Mouse (Mus musculus): ENCODE measurements at regions not wholly inside any gene's neighbourhood (a gene's known extent, or its start where the extent isn't known, plus 50 kb on each side); places are given as distances from the start of the nearest gene placed in this dataset.

DNA sequence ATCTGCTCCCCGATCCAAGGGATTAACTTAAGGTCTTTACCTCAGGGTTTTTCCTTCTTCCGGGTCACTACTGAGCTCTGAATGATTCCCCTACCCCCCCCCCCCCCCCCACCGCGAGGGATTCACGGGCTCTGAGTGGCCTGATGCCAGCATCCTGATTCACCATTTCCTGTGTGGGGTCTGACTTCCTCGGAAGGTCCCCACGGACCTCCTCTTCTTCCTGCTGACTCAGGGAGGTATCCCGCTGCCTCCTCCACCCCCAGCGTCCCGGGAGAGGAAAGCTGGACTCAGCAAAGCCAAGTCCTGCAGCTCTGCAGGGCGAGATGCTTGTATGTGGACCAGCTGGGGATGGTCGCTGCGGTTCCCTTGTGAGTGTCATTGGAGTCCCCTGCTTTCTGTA is 110.5 kb upstream of the Zfp217 start:
- no peak for DNase-seq (ENCODE audit: low spot score in 2 of 2)

- no peak for DNase-seq (ENCODE audit: low spot score in 2 of 2)
Observed at GRCm38 (mm10) chr2:170257671-170258235, 109.8 kb upstream of the Zfp217 start.

DNA sequence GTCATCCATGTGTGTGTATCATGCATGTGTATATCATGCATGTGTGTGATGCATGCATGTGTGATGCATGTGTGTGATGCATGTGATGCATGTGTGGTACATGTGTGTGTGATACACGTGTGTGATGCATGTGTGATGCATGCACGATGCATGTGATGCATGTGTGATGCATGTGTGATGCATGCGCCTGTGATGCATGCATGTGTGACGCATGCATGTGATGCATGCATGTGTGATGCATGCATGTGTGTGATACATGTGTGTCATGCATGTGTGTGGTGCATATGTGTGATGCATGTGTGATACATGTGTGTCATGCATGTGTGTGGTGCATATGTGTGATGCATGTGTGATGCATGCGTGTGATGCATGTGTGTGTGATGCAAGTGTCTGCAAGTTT is 108.1 kb upstream of the Zfp217 start:
- DNase-seq (ENCODE audit: low spot score in 2 of 2): no peak

- DNase-seq (ENCODE audit: low spot score in 2 of 2): no peak
Observed at GRCm38 (mm10) chr2:170255533-170255932, 107.6 kb upstream of the Zfp217 start.

DNA sequence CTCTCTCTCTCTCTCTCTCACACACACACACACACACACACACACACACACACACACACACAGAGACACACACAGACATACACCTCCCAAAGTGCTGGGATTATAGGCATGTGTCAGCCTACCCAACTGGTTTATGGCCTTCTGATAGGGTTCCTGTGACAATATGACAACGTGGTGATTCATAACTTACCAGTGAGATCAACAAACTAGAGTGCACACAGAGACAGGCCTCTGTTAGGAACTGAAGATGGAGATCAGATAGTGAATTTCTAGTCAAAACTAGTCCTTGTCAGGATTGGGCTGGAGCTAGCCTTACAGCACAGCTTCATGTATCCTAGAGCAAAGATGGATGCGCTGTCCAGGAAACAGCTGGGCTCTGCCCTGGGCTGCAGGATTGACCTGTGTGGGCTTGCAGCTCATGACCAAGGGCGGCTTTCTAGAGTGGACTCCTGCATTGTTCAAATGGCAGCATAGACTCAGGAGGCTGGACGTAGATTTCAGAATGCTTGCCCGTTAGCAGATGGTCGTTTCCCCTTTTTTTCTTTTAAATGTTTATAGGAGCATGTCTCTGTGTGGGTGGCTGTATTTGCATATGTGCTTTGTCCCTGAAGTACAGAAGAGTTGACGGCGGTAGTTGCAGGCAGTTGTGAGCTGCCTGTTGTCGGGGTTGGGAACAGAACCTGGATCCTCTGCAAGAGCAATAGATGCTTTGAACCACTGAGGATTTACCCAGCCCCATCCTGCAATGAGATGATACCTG is 106.0 kb upstream of the Zfp217 start:
- DNase-seq (ENCODE audit: low spot score in 2 of 2): no peak

GRCm38 (mm10) chr2:170252255-170253034 is 104.5 kb upstream of the Zfp217 start:
- DNase-seq (ENCODE audit: low spot score in 2 of 2): peak in 1 of 2 experiments; percentile 18

DNA sequence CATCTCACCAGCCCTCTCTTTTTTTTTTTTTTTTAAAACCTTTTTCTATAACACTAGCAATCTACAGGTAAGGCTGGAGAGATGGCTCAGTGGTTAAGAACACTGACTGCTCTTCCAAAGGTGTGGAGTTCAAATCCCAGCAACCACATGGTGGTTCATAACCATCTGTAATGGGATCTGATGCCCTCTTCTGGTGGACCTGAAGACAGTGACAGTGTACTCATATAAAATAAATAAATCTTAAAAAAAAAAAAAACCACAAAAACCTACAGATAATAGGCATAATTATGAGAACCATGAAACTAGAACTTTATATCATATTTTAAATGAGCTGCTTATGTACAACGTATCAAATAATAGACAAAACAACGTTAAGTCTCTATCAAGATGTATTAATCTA is 102.8 kb upstream of the Zfp217 start:
- no peak for DNase-seq (ENCODE audit: low spot score in 2 of 2)

DNA sequence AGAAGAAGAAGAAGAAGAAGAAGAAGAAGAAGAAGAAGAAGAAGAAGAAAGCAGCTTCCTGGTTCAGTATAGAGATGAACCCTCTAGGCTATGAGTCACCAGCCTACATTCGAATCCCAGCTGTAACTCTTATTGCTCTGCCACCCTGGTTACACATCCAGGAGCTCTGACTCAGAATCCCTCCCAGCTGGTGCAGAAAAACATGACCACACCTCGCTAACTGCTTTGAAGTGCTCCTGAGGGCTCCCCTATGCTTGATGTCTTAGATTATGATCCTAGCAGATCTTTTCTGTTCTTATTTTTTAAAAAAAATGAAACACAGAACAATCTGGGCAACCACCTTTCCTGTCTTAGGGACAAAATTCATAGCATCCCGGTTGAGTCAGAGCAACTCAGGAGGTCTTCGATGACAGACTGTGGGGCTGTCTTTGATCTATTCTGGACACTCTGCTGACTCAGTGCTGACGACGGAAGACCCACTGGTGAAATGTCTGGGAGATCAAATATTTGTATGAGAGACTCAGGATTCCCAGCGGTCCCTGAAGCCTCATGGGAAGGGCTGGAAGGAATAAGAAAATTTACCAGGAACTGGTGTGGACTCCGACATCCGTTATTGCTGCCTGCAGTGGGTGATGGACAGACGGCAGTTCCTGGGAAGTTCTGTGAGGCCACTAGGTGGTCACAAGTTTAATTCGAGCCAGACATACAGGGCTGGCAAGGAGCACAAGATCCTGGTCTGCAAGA is 100.0 kb upstream of the Zfp217 start:
- DNase-seq (ENCODE audit: low spot score in 2 of 2): no peak

GRCm38 (mm10) chr2:170245637-170246341 is 97.9 kb upstream of the Zfp217 start:
- no peak for DNase-seq (ENCODE audit: low spot score in 2 of 2)

DNA sequence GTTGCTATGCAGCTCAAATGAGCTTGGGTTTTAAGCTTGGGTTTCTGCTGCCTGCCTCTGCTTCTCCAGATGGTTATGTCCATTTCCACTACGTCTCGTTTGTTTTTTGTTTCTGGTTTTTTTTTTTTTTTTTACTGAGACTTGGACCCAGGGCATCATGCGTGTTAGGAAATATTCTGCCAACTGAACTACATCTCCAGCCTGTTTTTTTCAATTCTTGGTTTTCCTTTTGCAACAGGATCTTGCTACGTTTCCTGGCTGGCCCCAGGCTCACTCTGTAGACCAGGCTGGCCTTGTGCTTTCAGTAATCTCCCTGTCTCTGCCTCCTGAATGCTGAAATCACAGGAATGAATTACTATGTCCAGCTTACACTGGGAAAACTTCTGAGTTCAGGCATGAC is 96.2 kb upstream of the Zfp217 start:
- DNase-seq (ENCODE audit: low spot score in 2 of 2): no peak

GRCm38 (mm10) chr2:170237959-170238358 is 90.1 kb upstream of the Zfp217 start:
- no peak for DNase-seq (ENCODE audit: low spot score in 2 of 2)

DNA sequence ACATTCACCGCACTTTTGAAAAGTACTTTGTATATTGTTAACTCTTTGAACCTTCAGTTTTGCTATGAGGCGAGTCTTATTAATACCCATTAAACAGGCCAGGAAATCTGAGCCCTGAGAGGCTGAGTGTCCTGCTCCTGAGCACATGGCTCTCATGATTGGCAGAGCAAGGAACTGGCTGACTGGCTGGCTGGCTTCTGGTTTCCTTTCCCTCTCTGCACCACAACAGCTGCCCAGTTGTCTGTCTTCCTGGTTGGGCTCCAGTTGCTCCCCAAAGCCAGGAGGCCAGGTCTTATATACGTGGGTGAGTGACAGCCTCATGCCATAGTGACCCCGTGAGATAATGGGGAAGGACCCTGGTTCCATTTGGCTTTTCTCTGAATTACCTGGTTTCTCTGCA is 85.5 kb upstream of the Zfp217 start:
- DNase-seq (ENCODE audit: low spot score in 2 of 2): no peak

- DNase-seq (ENCODE audit: low spot score in 2 of 2): no peak
Observed at GRCm38 (mm10) chr2:170229461-170230080, 81.7 kb upstream of the Zfp217 start.

GRCm38 (mm10) chr2:170228318-170228994 is 80.6 kb upstream of the Zfp217 start:
- no peak for DNase-seq (ENCODE audit: low spot score in 2 of 2)

GRCm38 (mm10) chr2:170223872-170224271 is 76.0 kb upstream of the Zfp217 start:
- DNase-seq (ENCODE audit: low spot score in 2 of 2): no peak

DNA sequence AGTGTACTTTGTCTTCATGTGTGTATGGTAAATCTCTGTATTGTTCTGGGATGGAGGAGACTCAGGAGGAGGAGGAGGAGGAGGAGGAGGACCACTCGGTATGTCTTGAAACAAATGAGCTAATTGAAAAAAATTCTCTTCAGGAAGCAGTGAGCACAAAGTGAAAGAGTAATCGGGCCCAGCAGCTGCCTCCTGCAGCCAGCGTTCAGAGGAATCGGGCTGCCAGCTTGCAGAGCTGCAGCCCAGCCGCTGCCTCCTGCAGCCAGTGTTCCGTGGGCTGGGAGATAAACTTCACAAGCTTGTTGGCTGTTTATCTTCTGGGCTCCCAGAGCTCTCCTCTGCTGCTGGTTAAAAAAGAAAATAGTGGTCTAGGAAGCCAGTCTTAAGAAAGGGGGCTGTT is 74.9 kb upstream of the Zfp217 start:
- DNase-seq (ENCODE audit: low spot score in 2 of 2): no peak

- DNase-seq (ENCODE audit: low spot score in 2 of 2): no peak
Observed at GRCm38 (mm10) chr2:170221994-170222535, 74.2 kb upstream of the Zfp217 start.

DNA sequence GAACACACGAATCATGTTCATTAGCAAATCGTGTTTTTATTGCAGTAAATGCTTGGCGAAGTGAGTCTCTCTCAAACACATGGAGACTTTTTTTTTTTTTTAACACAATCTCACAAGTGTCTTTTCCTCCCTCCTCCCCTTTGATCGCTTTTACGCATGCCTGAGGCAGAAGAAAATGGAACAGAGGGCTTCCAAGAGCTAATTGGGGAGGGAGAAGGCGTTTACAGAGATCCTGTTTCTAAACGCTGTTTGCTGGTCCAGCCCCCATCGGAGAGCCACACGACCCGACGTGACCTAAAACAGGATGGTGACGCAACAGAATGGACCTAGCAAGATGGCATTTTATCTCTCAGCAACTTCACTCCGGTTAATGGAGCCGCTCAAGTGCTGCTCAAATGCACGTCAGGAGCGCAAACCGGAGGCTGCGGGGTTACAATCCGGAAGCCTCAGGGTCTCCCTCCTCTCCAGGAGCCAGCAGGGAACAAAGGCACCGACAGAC is 73.0 kb upstream of the Zfp217 start:
- peak in 1 of 2 experiments; percentile 52 for DNase-seq (ENCODE audit: low spot score in 2 of 2)

DNA sequence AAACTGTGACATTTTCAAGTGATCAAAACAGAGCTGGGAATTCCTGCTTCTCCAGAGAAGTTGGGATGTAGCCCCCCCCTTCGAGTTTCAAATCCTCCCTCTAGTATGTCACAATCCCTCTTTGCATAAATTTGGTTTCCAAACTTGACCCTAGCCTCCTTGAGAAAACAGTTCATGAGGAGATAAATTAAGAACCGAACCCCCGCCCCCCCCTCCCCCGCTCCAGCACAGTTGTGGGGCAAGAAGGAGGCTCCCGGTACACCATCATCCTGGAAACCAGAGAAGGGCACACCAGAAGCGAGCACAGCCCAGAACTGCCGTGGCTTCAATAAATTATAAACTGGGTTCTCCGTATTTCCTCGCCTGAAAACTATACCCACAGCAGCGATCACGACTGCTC is 72.5 kb upstream of the Zfp217 start:
- DNase-seq (ENCODE audit: low spot score in 2 of 2): no peak

Data from layer of hippocampus, postnatal 14 days (tissue).